Mouse (Mus musculus) hindbrain, embryonic 16.5 days (tissue): ENCODE results near the gene Pola1. TPM values are rescaled to one million over a fixed set of nuclear protein-coding genes. Genes with fewer than 3 reads are reported as not detected.

Experiments
- ATAC-seq: fragments of 200-750 bp; cut with Nextera tagmentation; 2 replicates; pipeline ENCODE4 v1.8.0; 2017; ENCODE audit warnings: moderate TSS enrichment, moderate library complexity
- H3K27ac ChIP-seq: fragments of 300-500 bp; sonication (generic); 2 replicates; pipeline ENCODE4 v1.5.1; 2014; ENCODE audit warnings: low read depth, mild to moderate bottlenecking, control low read depth, low read length, moderate library complexity
- H3K27me3 ChIP-seq: fragments of 300-500 bp; sonication (generic); replicated peaks from 2 replicates; pipeline ENCODE4 v1.6.1; 2014; ENCODE audit warnings: low read length; ENCODE audit not compliant: control insufficient read depth, insufficient read depth
- H3K36me3 ChIP-seq: fragments of 300-500 bp; sonication (generic); 2 replicates; pipeline ENCODE4 v1.6.1; 2014; ENCODE audit warnings: mild to moderate bottlenecking, low read length, moderate library complexity, mixed read lengths; ENCODE audit not compliant: control insufficient read depth, insufficient read depth
- H3K4me1 ChIP-seq: fragments of 300-500 bp; sonication (generic); 2 replicates; pipeline ENCODE4 v1.6.1; 2014; ENCODE audit warnings: low read depth, low read length; ENCODE audit not compliant: control insufficient read depth, insufficient read depth
- H3K4me2 ChIP-seq: fragments of 300-500 bp; sonication (generic); 2 replicates; pipeline ENCODE4 v1.6.1; 2014; ENCODE audit warnings: mild to moderate bottlenecking, low read length, control low read depth, moderate library complexity
- H3K4me3 ChIP-seq: fragments of 300-500 bp; sonication (generic); 2 replicates; pipeline ENCODE4 v1.5.1; 2014; ENCODE audit warnings: mild to moderate bottlenecking, low read length, control low read depth, moderate library complexity
- H3K9ac ChIP-seq: fragments of 300-500 bp; sonication (generic); 2 replicates; pipeline ENCODE4 v1.6.1; 2014; ENCODE audit warnings: low read depth, mild to moderate bottlenecking, control low read depth, low read length, moderate library complexity
- H3K9me3 ChIP-seq: fragments of 300-500 bp; sonication (generic); 2 replicates; pipeline ENCODE4 v1.6.1; 2014; ENCODE audit warnings: mild to moderate bottlenecking, low read length, moderate library complexity; ENCODE audit not compliant: control insufficient read depth
- whole genome bisulfite sequencing: fragments of 180-500 bp; shearing (Covaris S2); extraction: QIAGEN DNeasy Blood & Tissue Kit; methylation state at CpG from one replicate; pipeline ENCODE4 v1.1.7; 2014; 5-methylcytosine and 5-hydroxymethylcytosine counted together
- polyA plus RNA-seq: library from polyadenylated mRNA; unstranded; fragments of >200 nt; fragmentation: Nextera tagmentation; extraction: Ambion mirVana; gene quantifications from 2 replicates; pipeline ENCODE4 v1.2.1, GENCODE M21; 2015

Gene Pola1
- polyA plus RNA-seq, 1 experiment from 2014 or later, result 4.6 TPM

GRCm38 (mm10) chrX:93299046-93299626 is 332.8 kb downstream of the Pola1 start:
- Histone ChIP-seq H3K9me3 (peaks cover 2% of the 10 kb centered on the region; the same call in 1 of the 2 replicates), H3K4me1 (no peaks in the 10 kb centered on the region; the same call in 1 of the 2 replicates), H3K27me3 (peaks cover 48% of the 10 kb centered on the region), H3K9ac (no peak overlapping the region), H3K4me3 (peak overlapping the region; percentile 22), H3K36me3 (no peaks in the 10 kb centered on the region), H3K27ac (no peak overlapping the region), H3K4me2 (peak overlapping the region; percentile 36)
- WGBS, result 17% methylated on average over 28 of the region's 43 CpGs
- no peak for ATAC-seq

DNA sequence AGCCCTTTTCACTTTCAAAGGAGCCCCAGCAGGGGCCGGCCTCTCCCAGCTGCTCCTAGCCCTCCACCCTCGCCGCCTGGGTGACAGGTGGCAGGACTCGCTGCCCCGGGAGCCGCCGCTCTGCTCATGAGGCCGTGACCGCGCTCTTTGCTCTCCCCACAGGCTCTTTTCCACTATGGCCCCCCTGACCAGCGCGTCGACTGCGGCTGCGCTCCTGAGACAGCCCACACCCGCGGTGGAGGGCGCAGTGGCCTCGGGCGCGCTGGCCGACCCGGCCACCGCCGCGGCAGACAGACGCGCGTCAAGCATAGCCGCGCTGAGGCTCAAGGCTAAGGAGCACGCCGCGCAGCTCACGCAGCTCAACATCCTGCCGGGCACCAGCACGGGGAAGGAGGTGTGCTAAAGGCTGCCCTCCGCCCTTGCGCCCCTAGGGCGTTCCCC is 334.9 kb downstream of the Pola1 start:
- Histone ChIP-seq H3K27ac (no peak overlapping the region), H3K27me3 (peaks cover 50% of the 10 kb centered on the region), H3K9ac (no peak overlapping the region), H3K4me3 (peak overlapping the region; percentile 17; the same call in 1 of the 2 replicates), H3K9me3 (peaks cover 2% of the 10 kb centered on the region; the same call in 1 of the 2 replicates), H3K4me1 (no peaks in the 10 kb centered on the region; the same call in 1 of the 2 replicates), H3K4me2 (peak overlapping the region; percentile 41), H3K36me3 (no peaks in the 10 kb centered on the region)
- ATAC-seq, result peak; percentile 40; the same call in 1 of the 2 replicates
- 14% methylated on average over 21 of the region's 40 CpGs for WGBS

GRCm38 (mm10) chrX:93295819-93296218 is 336.1 kb downstream of the Pola1 start:
- no peak overlapping the region for H3K9ac ChIP-seq
- H3K27me3 ChIP-seq, result peaks cover 46% of the 10 kb centered on the region
- no peaks in the 10 kb centered on the region for H3K36me3 ChIP-seq
- peaks cover 2% of the 10 kb centered on the region; the same call in 1 of the 2 replicates for H3K9me3 ChIP-seq
- ATAC-seq, result no peak; the same call in 1 of the 2 replicates
- no peaks in the 10 kb centered on the region; the same call in 1 of the 2 replicates for H3K4me1 ChIP-seq
- H3K27ac ChIP-seq, result no peak overlapping the region
- H3K4me3 ChIP-seq, result no peak overlapping the region
- no peak overlapping the region for H3K4me2 ChIP-seq
- 26% methylated on average over 5 of the region's 5 CpGs for WGBS

- no peak for ATAC-seq
- 17% methylated on average over 17 of the region's 25 CpGs for WGBS
- Histone ChIP-seq H3K27me3 (peaks cover 40% of the 10 kb centered on the region), H3K4me1 (no peaks in the 10 kb centered on the region; the same call in 1 of the 2 replicates), H3K4me2 (no peak overlapping the region), H3K9me3 (peaks cover 2% of the 10 kb centered on the region; the same call in 1 of the 2 replicates), H3K9ac (no peak overlapping the region), H3K4me3 (no peak overlapping the region), H3K27ac (no peak overlapping the region), H3K36me3 (no peaks in the 10 kb centered on the region)
Measured at GRCm38 (mm10) chrX:93294736-93295490, 337.0 kb downstream of the Pola1 start.

GRCm38 (mm10) chrX:93292031-93292430 is 339.9 kb downstream of the Pola1 start:
- no peak for ATAC-seq
- Histone ChIP-seq H3K4me1 (peaks cover 9% of the 10 kb centered on the region), H3K9me3 (peaks cover under 1% of the 10 kb centered on the region; the same call in 1 of the 2 replicates), H3K36me3 (no peaks in the 10 kb centered on the region), H3K9ac (no peak overlapping the region), H3K4me3 (no peak overlapping the region), H3K4me2 (no peak overlapping the region), H3K27ac (no peak overlapping the region), H3K27me3 (peaks cover 28% of the 10 kb centered on the region)
- 16% methylated on average over 6 of the region's 6 CpGs for WGBS

GRCm38 (mm10) chrX:93289851-93290380 is 342.0 kb downstream of the Pola1 start:
- ATAC-seq, result no peak
- H3K36me3 ChIP-seq, result no peaks in the 10 kb centered on the region
- H3K4me3 ChIP-seq, result no peak overlapping the region
- no peak overlapping the region for H3K4me2 ChIP-seq
- H3K9me3 ChIP-seq, result peaks cover 5% of the 10 kb centered on the region
- peaks cover 31% of the 10 kb centered on the region for H3K27me3 ChIP-seq
- 18% methylated on average over 12 of the region's 12 CpGs for whole genome bisulfite sequencing
- H3K27ac ChIP-seq, result no peak overlapping the region
- H3K9ac ChIP-seq, result no peak overlapping the region
- H3K4me1 ChIP-seq, result peaks cover 9% of the 10 kb centered on the region

GRCm38 (mm10) chrX:93289076-93289475 is 342.9 kb downstream of the Pola1 start:
- ATAC-seq, result no peak
- Histone ChIP-seq H3K9me3 (peaks cover 5% of the 10 kb centered on the region), H3K27ac (no peak overlapping the region), H3K36me3 (no peaks in the 10 kb centered on the region), H3K4me2 (peak overlapping the region; percentile 60), H3K4me3 (peak overlapping the region; percentile 36), H3K4me1 (peaks cover 9% of the 10 kb centered on the region), H3K27me3 (peaks cover 26% of the 10 kb centered on the region), H3K9ac (no peak overlapping the region)
- WGBS, result 17% methylated on average over 16 of the region's 37 CpGs

- no peak overlapping the region for H3K9ac ChIP-seq
- peak overlapping the region; percentile 60 for H3K4me2 ChIP-seq
- no peak overlapping the region for H3K27ac ChIP-seq
- no peak for ATAC-seq
- WGBS, result 16% methylated on average over 23 of the region's 37 CpGs
- H3K4me3 ChIP-seq, result peak overlapping the region; percentile 36
- no peaks in the 10 kb centered on the region for H3K36me3 ChIP-seq
- peaks cover 5% of the 10 kb centered on the region for H3K9me3 ChIP-seq
- H3K27me3 ChIP-seq, result peaks cover 23% of the 10 kb centered on the region
- peaks cover 9% of the 10 kb centered on the region for H3K4me1 ChIP-seq
Measured at GRCm38 (mm10) chrX:93288339-93288738, 343.6 kb downstream of the Pola1 start.
